Mouse (Mus musculus): ENCODE measurements around the gene Hs6st2. TPM values are rescaled to one million over a fixed set of nuclear protein-coding genes. Genes with fewer than 3 reads are reported as not detected.
A peak's percentile ranks its signal among the peaks of the same experiment; 100 is the strongest.

Hs6st2 gene
- polyA plus RNA-seq (2014; fragmentation: Nextera tagmentation; extraction: Ambion mirVana): 28.7 and 30.1 TPM in 2 replicates

GRCm38 (mm10) chrX:51681756-51682155 lies at the start of gene Hs6st2:
Gene Hs6st2 (minus strand): TSS chrX:51681856.
- Histone ChIP-seq H3K36me3 (ENCODE audit: control insufficient read depth, insufficient read depth, low read length) (no peaks in the 10 kb centered on the region), H3K9ac (ENCODE audit: low read length) (peak within 1 kb of the TSS; percentile 69), H3K27ac (replicated peaks; ENCODE audit: low read depth, low read length) (no peak within 1 kb of the TSS; the same call in 1 of the 2 replicates), H3K27me3 (ENCODE audit: control insufficient read depth, insufficient read depth, low read length) (peaks cover 15% of the 10 kb centered on the region; the same call in 1 of the 2 replicates), H3K4me3 (ENCODE audit: low read depth, low read length) (peak within 1 kb of the TSS; percentile 39), H3K4me2 (ENCODE audit: low read depth, severe bottlenecking) (peak within 1 kb of the TSS; percentile 76), H3K4me1 (ENCODE audit: control insufficient read depth, insufficient read depth, low read length) (no peaks in the 10 kb centered on the region), H3K9me3 (ENCODE audit: control insufficient read depth, low read length) (no peaks in the 10 kb centered on the region)
- no peak for ATAC-seq (ENCODE audit: insufficient number of reproducible peaks, low FRiP score, low TSS enrichment, low read depth)
- no peak for DNase-seq (ENCODE audit: low spot score)
- 22% methylated on average over 5 of the region's 5 CpGs for WGBS

- 69% methylated on average over 8 of the region's 8 CpGs for WGBS
These were observed 32.6 kb upstream of the Hs6st2 start for GRCm38 (mm10) chrX:51714086-51714745.

GRCm38 (mm10) chrX:51712996-51713395 lies 31.3 kb upstream of the Hs6st2 start:
- H3K27me3 ChIP-seq (ENCODE audit: control insufficient read depth, insufficient read depth, low read length): no peaks in the 10 kb centered on the region
- no peaks in the 10 kb centered on the region for H3K4me1 ChIP-seq (ENCODE audit: control insufficient read depth, insufficient read depth, low read length)
- no peaks in the 10 kb centered on the region for H3K9me3 ChIP-seq (ENCODE audit: control insufficient read depth, low read length)
- H3K4me2 ChIP-seq (ENCODE audit: low read depth, severe bottlenecking): no peak overlapping the region
- H3K36me3 ChIP-seq (ENCODE audit: control insufficient read depth, insufficient read depth, low read length): no peaks in the 10 kb centered on the region
- WGBS: 58% methylated on average over 1 of the region's 1 CpGs
- no peak for ATAC-seq (ENCODE audit: insufficient number of reproducible peaks, low FRiP score, low TSS enrichment, low read depth)
- no peak overlapping the region for H3K4me3 ChIP-seq (ENCODE audit: low read depth, low read length)
- no peak overlapping the region for H3K9ac ChIP-seq (ENCODE audit: low read length)
- no peak for DNase-seq (ENCODE audit: low spot score)
- no peak overlapping the region for H3K27ac ChIP-seq (replicated peaks; ENCODE audit: low read depth, low read length)

More at GRCm38 (mm10) chrX:51714086-51714745, 32.6 kb upstream of the Hs6st2 start:
- H3K4me1 ChIP-seq (ENCODE audit: control insufficient read depth, insufficient read depth, low read length): no peaks in the 10 kb centered on the region
- no peak overlapping the region for H3K4me3 ChIP-seq (ENCODE audit: low read depth, low read length)
- no peak for DNase-seq (ENCODE audit: low spot score)
- no peak overlapping the region for H3K4me2 ChIP-seq (ENCODE audit: low read depth, severe bottlenecking)
- H3K9ac ChIP-seq (ENCODE audit: low read length): no peak overlapping the region
- H3K9me3 ChIP-seq (ENCODE audit: control insufficient read depth, low read length): no peaks in the 10 kb centered on the region
- no peaks in the 10 kb centered on the region for H3K36me3 ChIP-seq (ENCODE audit: control insufficient read depth, insufficient read depth, low read length)
- ATAC-seq (ENCODE audit: insufficient number of reproducible peaks, low FRiP score, low TSS enrichment, low read depth): no peak
- no peak overlapping the region for H3K27ac ChIP-seq (replicated peaks; ENCODE audit: low read depth, low read length)
- H3K27me3 ChIP-seq (ENCODE audit: control insufficient read depth, insufficient read depth, low read length): no peaks in the 10 kb centered on the region

GRCm38 (mm10) chrX:51702823-51703222 lies 21.2 kb upstream of the Hs6st2 start:
- no peak for DNase-seq (ENCODE audit: low spot score)
- H3K9me3 ChIP-seq (ENCODE audit: control insufficient read depth, low read length): no peaks in the 10 kb centered on the region
- H3K36me3 ChIP-seq (ENCODE audit: control insufficient read depth, insufficient read depth, low read length): no peaks in the 10 kb centered on the region
- ATAC-seq (ENCODE audit: insufficient number of reproducible peaks, low FRiP score, low TSS enrichment, low read depth): no peak
- H3K9ac ChIP-seq (ENCODE audit: low read length): no peak overlapping the region
- no peaks in the 10 kb centered on the region for H3K4me1 ChIP-seq (ENCODE audit: control insufficient read depth, insufficient read depth, low read length)
- H3K4me3 ChIP-seq (ENCODE audit: low read depth, low read length): no peak overlapping the region
- H3K27me3 ChIP-seq (ENCODE audit: control insufficient read depth, insufficient read depth, low read length): no peaks in the 10 kb centered on the region
- no peak overlapping the region for H3K4me2 ChIP-seq (ENCODE audit: low read depth, severe bottlenecking)
- H3K27ac ChIP-seq (replicated peaks; ENCODE audit: low read depth, low read length): no peak overlapping the region
- WGBS: 46% methylated on average over 4 of the region's 4 CpGs

GRCm38 (mm10) chrX:51699079-51699478 lies 17.4 kb upstream of the Hs6st2 start:
- ATAC-seq (ENCODE audit: insufficient number of reproducible peaks, low FRiP score, low TSS enrichment, low read depth): no peak
- no peaks in the 10 kb centered on the region for H3K36me3 ChIP-seq (ENCODE audit: control insufficient read depth, insufficient read depth, low read length)
- 72% methylated on average over 4 of the region's 4 CpGs for WGBS
- H3K9ac ChIP-seq (ENCODE audit: low read length): no peak overlapping the region
- no peak overlapping the region for H3K4me2 ChIP-seq (ENCODE audit: low read depth, severe bottlenecking)
- H3K9me3 ChIP-seq (ENCODE audit: control insufficient read depth, low read length): no peaks in the 10 kb centered on the region
- H3K27me3 ChIP-seq (ENCODE audit: control insufficient read depth, insufficient read depth, low read length): no peaks in the 10 kb centered on the region
- no peak overlapping the region for H3K27ac ChIP-seq (replicated peaks; ENCODE audit: low read depth, low read length)
- H3K4me1 ChIP-seq (ENCODE audit: control insufficient read depth, insufficient read depth, low read length): no peaks in the 10 kb centered on the region
- no peak overlapping the region for H3K4me3 ChIP-seq (ENCODE audit: low read depth, low read length)
- DNase-seq (ENCODE audit: low spot score): no peak

GRCm38 (mm10) chrX:51686048-51686949 lies 4.6 kb upstream of the Hs6st2 start:
- Histone ChIP-seq H3K4me1 (ENCODE audit: control insufficient read depth, insufficient read depth, low read length) (no peaks in the 10 kb centered on the region), H3K9me3 (ENCODE audit: control insufficient read depth, low read length) (no peaks in the 10 kb centered on the region), H3K4me2 (ENCODE audit: low read depth, severe bottlenecking) (no peak overlapping the region), H3K27me3 (ENCODE audit: control insufficient read depth, insufficient read depth, low read length) (peaks cover 4% of the 10 kb centered on the region; the same call in 1 of the 2 replicates), H3K4me3 (ENCODE audit: low read depth, low read length) (no peak overlapping the region), H3K36me3 (ENCODE audit: control insufficient read depth, insufficient read depth, low read length) (no peaks in the 10 kb centered on the region), H3K9ac (ENCODE audit: low read length) (no peak overlapping the region), H3K27ac (replicated peaks; ENCODE audit: low read depth, low read length) (no peak overlapping the region)
- no peak for ATAC-seq (ENCODE audit: insufficient number of reproducible peaks, low FRiP score, low TSS enrichment, low read depth)
- no peak for DNase-seq (ENCODE audit: low spot score)
- 84% methylated on average over 6 of the region's 6 CpGs for WGBS

GRCm38 (mm10) chrX:51684336-51685056 lies 2.8 kb upstream of the Hs6st2 start:
- no peaks in the 10 kb centered on the region for H3K9me3 ChIP-seq (ENCODE audit: control insufficient read depth, low read length)
- H3K27me3 ChIP-seq (ENCODE audit: control insufficient read depth, insufficient read depth, low read length): peaks cover 14% of the 10 kb centered on the region; the same call in 1 of the 2 replicates
- H3K4me1 ChIP-seq (ENCODE audit: control insufficient read depth, insufficient read depth, low read length): no peaks in the 10 kb centered on the region
- ATAC-seq (ENCODE audit: insufficient number of reproducible peaks, low FRiP score, low TSS enrichment, low read depth): no peak
- 53% methylated on average over 3 of the region's 3 CpGs for WGBS
- H3K4me3 ChIP-seq (ENCODE audit: low read depth, low read length): no peak overlapping the region
- H3K36me3 ChIP-seq (ENCODE audit: control insufficient read depth, insufficient read depth, low read length): no peaks in the 10 kb centered on the region
- no peak overlapping the region for H3K27ac ChIP-seq (replicated peaks; ENCODE audit: low read depth, low read length)
- H3K4me2 ChIP-seq (ENCODE audit: low read depth, severe bottlenecking): no peak overlapping the region
- H3K9ac ChIP-seq (ENCODE audit: low read length): no peak overlapping the region
- DNase-seq (ENCODE audit: low spot score): no peak

- H3K4me1 ChIP-seq (ENCODE audit: control insufficient read depth, insufficient read depth, low read length): no peaks in the 10 kb centered on the region
- peak overlapping the region; percentile 76 for H3K4me2 ChIP-seq (ENCODE audit: low read depth, severe bottlenecking)
- 25% methylated on average over 34 of the region's 43 CpGs for WGBS
- H3K27ac ChIP-seq (replicated peaks; ENCODE audit: low read depth, low read length): no peak overlapping the region; the same call in 1 of the 2 replicates
- DNase-seq (ENCODE audit: low spot score): peak; percentile 76
- H3K4me3 ChIP-seq (ENCODE audit: low read depth, low read length): peak overlapping the region; percentile 39
- ATAC-seq (ENCODE audit: insufficient number of reproducible peaks, low FRiP score, low TSS enrichment, low read depth): peak; percentile 73; the same call in 1 of the 2 replicates
- no peaks in the 10 kb centered on the region for H3K9me3 ChIP-seq (ENCODE audit: control insufficient read depth, low read length)
- H3K9ac ChIP-seq (ENCODE audit: low read length): peak overlapping the region; percentile 69
- H3K36me3 ChIP-seq (ENCODE audit: control insufficient read depth, insufficient read depth, low read length): no peaks in the 10 kb centered on the region
- peaks cover 15% of the 10 kb centered on the region; the same call in 1 of the 2 replicates for H3K27me3 ChIP-seq (ENCODE audit: control insufficient read depth, insufficient read depth, low read length)
These were observed 437 bp downstream of the Hs6st2 start for GRCm38 (mm10) chrX:51681170-51681667.
